Mouse (Mus musculus) cortical plate, adult 2 months (tissue): ENCODE measurements at regions not wholly inside any gene's neighbourhood (a gene's known extent, or its start where the extent isn't known, plus 50 kb on each side); places are given as distances from the start of the nearest gene placed in this dataset.

Source experiments
- H3K27ac ChIP-seq: fragments of 200-500 bp; 2 replicates; pipeline ENCODE4 v1.5.1; 2012; ENCODE audit warnings: low read length, control low read depth, inconsistent platforms; ENCODE audit not compliant: insufficient read depth
- H3K4me1 ChIP-seq: fragments of 200-500 bp; 2 replicates; pipeline ENCODE4 v1.6.1; 2011; ENCODE audit warnings: low read length; ENCODE audit not compliant: control insufficient read depth, insufficient read depth
- H3K4me3 ChIP-seq: fragments of 200-500 bp; 2 replicates; pipeline ENCODE4 v1.5.1; 2011; ENCODE audit warnings: mild to moderate bottlenecking, low read length, control low read depth; ENCODE audit not compliant: insufficient read depth
- CTCF ChIP-seq: fragments of 200-500 bp; IDR thresholded peaks from 2 replicates; pipeline ENCODE4 v1.5.1; 2011; ENCODE audit warnings: mild to moderate bottlenecking, control low read depth, low read length; ENCODE audit not compliant: insufficient read depth; ENCODE audit errors: extremely low read depth
- POLR2A ChIP-seq: fragments of 200-500 bp; IDR thresholded peaks from 2 replicates; pipeline ENCODE4 v1.6.1; 2011; ENCODE audit warnings: mild to moderate bottlenecking, low read length, control low read depth; ENCODE audit not compliant: insufficient read depth; ENCODE audit errors: extremely low read depth

DNA sequence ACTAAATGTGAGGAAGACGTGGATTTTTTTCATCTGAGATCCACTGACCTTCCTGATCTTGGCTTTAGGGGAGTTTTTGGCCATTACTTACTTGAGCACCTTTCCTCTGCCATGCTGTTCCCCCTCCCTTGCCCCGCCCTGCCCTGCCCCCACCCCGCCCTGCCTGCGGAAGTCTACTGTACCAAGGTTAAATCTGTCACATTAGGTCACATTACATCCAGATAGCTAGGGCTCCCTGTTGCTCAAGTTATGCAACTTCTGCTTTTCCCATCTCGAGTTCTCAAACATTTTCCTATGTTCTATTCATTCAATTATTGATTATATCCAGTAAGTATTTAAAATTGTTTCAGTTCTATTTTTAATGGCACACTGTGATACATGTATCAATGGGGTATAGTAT, 144.7 kb upstream of the Cnot2 start:
- TF ChIP-seq CTCF = no peak
- no peak for TF ChIP-seq POLR2A
- Histone ChIP-seq H3K27ac (no peak overlapping the region), H3K4me3 (no peak overlapping the region), H3K4me1 (no peaks in the 10 kb centered on the region)

- Histone ChIP-seq H3K4me3 (no peak overlapping the region), H3K4me1 (no peaks in the 10 kb centered on the region), H3K27ac (no peak overlapping the region)
- no peak for TF ChIP-seq POLR2A
- no peak for TF ChIP-seq CTCF
Measured at GRCm38 (mm10) chr10:116721986-116722385, 140.7 kb upstream of the Cnot2 start.

GRCm38 (mm10) chr10:116719616-116720015, 138.3 kb upstream of the Cnot2 start:
- Histone ChIP-seq H3K27ac (no peak overlapping the region), H3K4me3 (no peak overlapping the region), H3K4me1 (no peaks in the 10 kb centered on the region)
- TF ChIP-seq CTCF (no peak), POLR2A (no peak)

DNA sequence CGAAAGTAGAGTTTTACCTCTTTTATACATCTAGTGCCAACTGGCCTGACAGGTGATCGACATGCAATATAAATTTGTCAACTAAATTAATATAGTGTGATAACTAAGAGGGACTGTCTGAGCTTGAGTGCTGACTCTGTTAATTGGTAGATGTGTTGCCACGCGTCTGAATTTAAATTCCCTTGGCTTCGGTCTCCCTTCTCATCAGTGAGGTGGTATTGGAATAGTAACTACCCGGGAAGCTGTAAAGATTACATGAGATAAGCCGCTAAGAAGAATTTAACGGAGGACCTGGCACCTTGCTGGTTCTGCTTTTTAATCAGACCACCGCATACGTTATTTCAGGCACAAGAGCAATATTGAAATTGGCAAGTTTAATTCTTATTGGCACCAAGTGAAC, 136.7 kb upstream of the Cnot2 start:
- no peaks in the 10 kb centered on the region for H3K4me1 ChIP-seq
- H3K4me3 ChIP-seq = no peak overlapping the region
- no peak overlapping the region for H3K27ac ChIP-seq
- TF ChIP-seq POLR2A = no peak
- no peak for TF ChIP-seq CTCF

- no peak overlapping the region for H3K4me3 ChIP-seq
- TF ChIP-seq POLR2A (no peak), CTCF (no peak)
- H3K27ac ChIP-seq = no peak overlapping the region
- no peaks in the 10 kb centered on the region for H3K4me1 ChIP-seq
Measured at GRCm38 (mm10) chr10:116717017-116717643, 135.8 kb upstream of the Cnot2 start.

- Histone ChIP-seq H3K4me1 (no peaks in the 10 kb centered on the region), H3K27ac (no peak overlapping the region), H3K4me3 (no peak overlapping the region)
- no peak for TF ChIP-seq CTCF
- no peak for TF ChIP-seq POLR2A
Measured at GRCm38 (mm10) chr10:116713456-116713855, 132.1 kb upstream of the Cnot2 start.

DNA sequence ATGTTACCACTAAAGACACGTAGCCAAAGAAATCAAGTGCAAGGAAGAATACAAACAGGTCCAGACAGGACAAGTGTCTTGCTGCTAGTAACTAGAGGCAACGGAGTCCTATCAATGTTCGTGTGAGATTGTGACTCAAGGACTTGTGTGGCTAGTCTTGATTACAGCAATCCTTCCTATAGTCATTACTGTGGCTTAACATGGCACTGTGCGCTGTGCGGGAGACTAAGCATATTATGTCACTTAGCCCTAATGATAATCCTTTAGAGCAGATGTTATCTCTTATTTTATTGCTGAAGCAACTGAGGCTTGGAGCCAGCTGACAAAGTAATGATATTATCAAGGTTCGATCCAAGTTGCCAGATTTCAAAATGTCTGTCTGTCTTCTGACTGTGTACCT, 125.7 kb upstream of the Cnot2 start:
- H3K4me3 ChIP-seq = no peak overlapping the region
- TF ChIP-seq POLR2A = no peak
- H3K4me1 ChIP-seq = no peaks in the 10 kb centered on the region
- H3K27ac ChIP-seq = no peak overlapping the region

DNA sequence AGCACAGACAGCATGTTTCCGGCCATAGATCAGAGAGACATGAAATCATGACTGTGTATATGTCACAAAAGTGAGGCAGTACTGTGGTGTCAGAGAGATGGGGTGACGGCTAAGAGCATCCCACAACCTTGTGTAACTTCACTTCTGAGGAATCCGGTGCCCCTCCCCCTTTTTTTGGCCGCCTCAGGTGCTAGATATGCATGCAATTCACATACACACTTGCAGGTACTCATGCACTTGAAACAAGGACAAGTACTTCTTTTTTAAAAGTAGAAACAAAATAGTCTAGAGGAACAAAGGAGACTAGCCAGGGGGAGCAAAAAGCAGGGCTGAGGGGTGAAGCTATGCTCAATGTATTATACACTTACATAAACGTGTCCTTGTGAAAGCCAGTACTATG, 120.0 kb upstream of the Cnot2 start:
- H3K4me1 ChIP-seq = no peaks in the 10 kb centered on the region
- H3K27ac ChIP-seq = no peak overlapping the region
- no peak overlapping the region for H3K4me3 ChIP-seq
- no peak for TF ChIP-seq CTCF
- no peak for TF ChIP-seq POLR2A

DNA sequence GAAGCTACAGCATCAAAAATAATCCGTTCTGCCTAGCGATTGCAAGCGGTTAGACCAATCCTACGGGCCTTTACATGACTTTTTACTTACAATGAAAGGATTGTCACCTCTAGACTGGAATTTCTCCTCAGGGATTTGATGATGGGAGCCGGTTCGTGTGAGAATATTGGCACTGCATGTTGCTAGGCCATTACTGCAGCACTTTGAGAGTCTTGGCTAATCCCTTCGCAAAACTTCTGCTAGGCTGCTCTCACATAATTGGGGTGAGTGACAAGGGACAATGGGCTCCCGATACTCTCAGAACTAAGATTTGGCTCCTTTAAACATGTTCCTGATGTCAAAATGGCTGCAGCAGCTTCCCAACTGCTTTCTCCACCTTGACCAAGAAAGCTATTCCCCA, 118.4 kb upstream of the Cnot2 start:
- Histone ChIP-seq H3K4me3 (no peak overlapping the region), H3K4me1 (no peaks in the 10 kb centered on the region), H3K27ac (no peak overlapping the region)
- TF ChIP-seq POLR2A (no peak), CTCF (no peak)

- H3K4me1 ChIP-seq = no peaks in the 10 kb centered on the region
- no peak overlapping the region for H3K4me3 ChIP-seq
- H3K27ac ChIP-seq = no peak overlapping the region
- TF ChIP-seq POLR2A (no peak), CTCF (no peak)
Measured at GRCm38 (mm10) chr10:116697628-116698316, 116.5 kb upstream of the Cnot2 start.

GRCm38 (mm10) chr10:116693816-116694215, 112.5 kb upstream of the Cnot2 start:
- Histone ChIP-seq H3K4me3 (no peak overlapping the region), H3K4me1 (no peaks in the 10 kb centered on the region), H3K27ac (no peak overlapping the region)
- TF ChIP-seq CTCF (no peak), POLR2A (no peak)
